Mouse (Mus musculus): ENCODE measurements around the gene Kpna3.

GRCm38 (mm10) chr14:61428126-61428787 is 11.4 kb downstream of the Kpna3 start:
- no peak for TF ChIP-seq POLR2A (IDR thresholded peaks at IDR 0.05; ENCODE audit: low read depth, low read length)
- no peak for TF ChIP-seq CTCF (IDR thresholded peaks at IDR 0.05; ENCODE audit: borderline replicate concordance, insufficient read depth, low read length)
